Mouse (Mus musculus) liver, embryonic 14.5 days (tissue): ENCODE results near the gene Tmem38b. TPM values are rescaled to one million over a fixed set of nuclear protein-coding genes. Genes with fewer than 3 reads are reported as not detected.
"Not testable (repeated sequence)": the region's sequence is repeated elsewhere in the genome, so short reads cannot be mapped to it uniquely, and the experiment has no call there.

Experiments used
- ATAC-seq: fragments of 200-750 bp; cut with Nextera tagmentation; 2 replicates; pipeline ENCODE4 v1.8.0; 2017; ENCODE audit warnings: moderate number of reproducible peaks, mild to moderate bottlenecking, moderate library complexity; ENCODE audit not compliant: insufficient read depth
- DNase-seq, 3 experiments: peaks; one replicate each; pipeline ENCODE4 v3.0.0-alpha.2; 2012 to 2013; ENCODE audit warnings: low read depth in 3 of 3, low spot score in 3 of 3
- H3K27ac ChIP-seq: fragments of 300-500 bp; sonication (generic); 2 replicates; pipeline ENCODE4 v1.5.1; 2014; ENCODE audit warnings: moderate library complexity, mild to moderate bottlenecking, control low read depth, inconsistent platforms
- H3K27me3 ChIP-seq: fragments of 300-500 bp; sonication (generic); 2 replicates; pipeline ENCODE4 v1.6.1; 2014; ENCODE audit warnings: mild to moderate bottlenecking, low read length, moderate library complexity; ENCODE audit not compliant: control insufficient read depth, insufficient read depth
- H3K36me3 ChIP-seq: fragments of 300-500 bp; sonication (generic); replicated peaks from 2 replicates; pipeline ENCODE4 v1.6.1; 2014; ENCODE audit warnings: low read depth; ENCODE audit not compliant: control insufficient read depth, insufficient read depth
- H3K4me1 ChIP-seq, 2 experiments: fragments of 200-500 bp in 1 of 2; fragments of 300-500 bp in 1 of 2; sonication (generic) in 1 of 2; replicated peaks; 2 replicates each; pipeline ENCODE4 v1.6.1; 2012 to 2014; ENCODE audit warnings: antibody characterized with exemption in 1 of 2, inconsistent platforms in 1 of 2, low read length in 1 of 2; ENCODE audit not compliant: control insufficient read depth in 2 of 2, insufficient read depth in 2 of 2
- H3K4me2 ChIP-seq: fragments of 300-500 bp; sonication (generic); 2 replicates; pipeline ENCODE4 v1.6.1; 2014; ENCODE audit warnings: low read depth, mild to moderate bottlenecking, control low read depth, moderate library complexity
- H3K4me3 ChIP-seq, 2 experiments: fragments of 200-500 bp in 1 of 2; fragments of 300-500 bp in 1 of 2; sonication (generic) in 1 of 2; 2 replicates each; pipeline ENCODE4 v1.5.1; 2012 to 2014; ENCODE audit warnings: low read depth in 2 of 2, low read length in 2 of 2, mild to moderate bottlenecking in 2 of 2, control low read depth in 1 of 2, inconsistent platforms in 1 of 2, moderate library complexity in 1 of 2; ENCODE audit not compliant: insufficient read depth in 1 of 2
- H3K9ac ChIP-seq: fragments of 300-500 bp; sonication (generic); replicated peaks from 2 replicates; pipeline ENCODE4 v1.6.1; 2014; ENCODE audit warnings: mild to moderate bottlenecking, control low read depth, moderate library complexity
- H3K9me3 ChIP-seq: fragments of 300-500 bp; sonication (generic); 2 replicates; pipeline ENCODE4 v1.6.1; 2016; ENCODE audit warnings: low read length, mixed read lengths; ENCODE audit not compliant: control insufficient read depth
- CTCF ChIP-seq: IDR thresholded peaks from 2 replicates; pipeline ENCODE4 v1.5.1; 2016; ENCODE audit warnings: antibody characterized with exemption, low read depth, control low read depth
- EP300 ChIP-seq: IDR thresholded peaks from 2 replicates; pipeline ENCODE4 v1.6.1; 2016; ENCODE audit warnings: antibody characterized with exemption, low read depth
- WGBS: fragments of 180-500 bp; shearing (Covaris S2); extraction: QIAGEN DNeasy Blood & Tissue Kit; methylation state at CpG from one replicate; pipeline ENCODE4 v1.1.7; 2014; ENCODE audit not compliant: insufficient replicate concordance; 5-methylcytosine and 5-hydroxymethylcytosine counted together
- polyA plus RNA-seq, 2 experiments: library from polyadenylated mRNA; depleted of rRNA in 1 of 2; stranded (reverse) in 1 of 2; unstranded in 1 of 2; fragments of >200 nt; fragmentation: Nextera tagmentation in 1 of 2; extraction: Ambion mirVana in 1 of 2; gene quantifications; 2 replicates each; pipeline versions ENCODE4 v1.2.1 to v1.2.3; 2012 to 2014

Gene Tmem38b
- polyA plus RNA-seq, 2 experiments, result 2.1 to 3.8 TPM

DNA sequence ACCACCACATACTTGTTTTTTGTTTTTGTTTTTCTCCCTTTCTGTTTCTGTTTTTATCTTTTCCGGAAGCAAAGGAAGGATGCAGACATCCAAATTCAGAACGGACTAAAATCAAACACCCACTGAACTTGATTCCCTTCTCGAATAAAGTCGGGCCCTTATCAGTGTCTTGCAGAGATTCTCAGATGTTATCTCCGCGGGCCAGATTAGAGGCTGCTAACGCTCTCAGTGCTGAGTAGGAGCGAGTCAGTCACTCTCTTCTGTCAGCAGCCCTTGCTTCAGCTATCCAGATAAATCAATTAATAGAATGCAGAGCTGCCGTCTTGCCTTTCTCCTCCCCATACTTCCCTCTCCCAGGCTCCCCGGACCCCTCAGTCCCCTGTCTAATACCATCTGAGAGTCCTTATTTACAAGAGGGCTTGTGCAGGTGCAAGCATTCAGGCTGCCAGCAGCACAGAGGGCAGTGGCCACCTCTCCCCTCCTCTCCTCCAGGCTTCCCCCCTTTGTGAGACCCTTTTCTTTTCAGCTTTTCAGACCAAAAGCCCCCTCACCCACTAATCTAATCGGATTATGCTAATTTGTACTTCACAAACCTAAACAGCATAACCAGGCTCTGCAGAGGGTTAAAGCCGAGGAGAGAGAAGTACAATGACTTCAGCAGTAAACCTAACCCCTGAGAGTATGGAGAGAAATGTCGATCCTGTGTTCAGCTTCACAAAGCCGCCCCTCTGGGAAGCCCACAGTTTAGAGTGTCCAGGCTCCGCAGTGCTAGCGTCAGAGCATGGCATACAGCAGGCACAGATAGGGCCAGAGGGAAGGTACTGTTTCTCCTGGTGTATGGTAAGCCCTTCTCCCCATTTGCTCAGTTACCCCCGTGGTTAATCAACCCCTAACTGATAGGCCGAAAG is 28.7 kb upstream of the Tmem38b start:
- Histone ChIP-seq H3K27ac (no peak overlapping the region), H3K36me3 (no peaks in the 10 kb centered on the region), H3K9ac (no peak overlapping the region), H3K9me3 (no peaks in the 10 kb centered on the region), H3K4me2 (no peak overlapping the region), H3K4me3 (no peak overlapping the region), H3K4me1 (peaks cover 0 to 4% of the 10 kb centered on the region in 2 experiments; a peak in 1 of 4 replicates), H3K27me3 (no peaks in the 10 kb centered on the region)
- DNase-seq (no peak), ATAC-seq (no peak)
- no peak for TF ChIP-seq CTCF
- TF ChIP-seq EP300, result no peak
- 22% methylated on average over 18 of the region's 18 CpGs for WGBS

DNA sequence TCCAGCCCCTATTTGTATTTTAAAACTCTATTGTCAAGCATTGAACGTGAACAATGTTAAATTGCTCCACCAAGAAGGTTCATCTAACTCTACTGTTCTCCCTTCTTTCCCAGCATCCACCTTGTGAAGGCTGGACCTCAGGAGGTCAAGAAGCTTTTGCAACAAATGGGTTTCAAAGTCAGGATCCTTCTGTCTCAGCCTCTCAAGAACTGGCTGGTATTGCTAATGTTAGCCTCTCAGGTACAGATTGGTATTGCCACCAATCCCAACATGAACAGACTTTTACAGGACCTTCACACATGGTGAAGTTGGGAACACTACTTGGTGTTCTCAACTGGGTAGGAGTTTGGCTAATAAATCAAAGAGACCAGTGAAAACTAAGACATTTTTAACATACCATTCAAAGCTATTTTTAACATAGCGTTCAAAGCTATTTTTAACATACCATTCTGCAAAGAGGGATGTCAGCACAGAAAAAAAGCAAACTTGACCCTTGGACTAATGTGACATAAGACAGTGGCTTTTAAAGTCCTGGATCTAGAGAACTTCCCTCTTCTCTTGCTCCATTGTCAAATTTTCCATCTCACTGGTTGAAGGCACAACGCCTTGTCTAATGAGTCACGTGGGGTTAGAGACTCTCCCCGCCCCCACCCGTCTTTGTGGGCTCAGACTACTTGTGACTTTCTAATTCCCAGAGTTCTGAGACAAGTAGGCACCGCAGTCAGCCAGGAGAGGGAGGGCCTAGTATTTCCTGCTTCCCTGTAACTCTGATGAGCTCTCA is 26.8 kb upstream of the Tmem38b start:
- 41% methylated on average over 7 of the region's 7 CpGs for WGBS
- H3K4me3 ChIP-seq, result no peak overlapping the region
- H3K9me3 ChIP-seq, result no peaks in the 10 kb centered on the region
- H3K27me3 ChIP-seq, result no peaks in the 10 kb centered on the region
- TF ChIP-seq CTCF (no peak), EP300 (no peak)
- H3K36me3 ChIP-seq, result no peaks in the 10 kb centered on the region
- ATAC-seq (no peak), DNase-seq (no peak)
- H3K4me2 ChIP-seq, result no peak overlapping the region
- no peak overlapping the region for H3K27ac ChIP-seq
- H3K4me1 ChIP-seq, result peaks cover 0 to 4% of the 10 kb centered on the region in 2 experiments; a peak in 1 of 4 replicates
- H3K9ac ChIP-seq, result no peak overlapping the region

DNA sequence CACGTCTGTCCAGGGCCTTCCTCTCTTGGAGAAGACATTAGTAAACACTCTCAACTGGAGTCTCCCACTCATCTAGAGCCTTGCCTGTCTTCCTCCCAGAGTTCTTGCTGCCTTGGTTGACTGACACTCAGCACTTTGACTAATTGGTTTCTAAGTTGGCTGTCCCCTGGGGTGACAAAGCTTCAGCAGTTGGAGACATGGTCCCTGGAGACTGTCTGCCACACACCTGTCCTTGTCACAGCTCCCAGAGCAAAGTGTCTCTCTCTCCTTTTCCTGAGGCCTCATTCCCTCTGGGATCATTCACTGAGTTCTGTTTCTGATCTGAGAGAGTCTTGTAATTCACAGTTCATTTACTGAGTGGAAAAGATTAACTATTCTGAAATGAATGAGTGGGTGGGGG is 26.1 kb upstream of the Tmem38b start:
- 61% methylated on average over 1 of the region's 1 CpGs for WGBS
- DNase-seq (no peak), ATAC-seq (no peak)
- Histone ChIP-seq H3K4me3 (no peak overlapping the region), H3K27me3 (no peaks in the 10 kb centered on the region), H3K9me3 (no peaks in the 10 kb centered on the region), H3K9ac (no peak overlapping the region), H3K4me1 (peaks cover 0 to 4% of the 10 kb centered on the region in 2 experiments; a peak in 1 of 4 replicates), H3K27ac (no peak overlapping the region), H3K4me2 (no peak overlapping the region), H3K36me3 (no peaks in the 10 kb centered on the region)
- TF ChIP-seq CTCF (no peak), EP300 (no peak)

DNA sequence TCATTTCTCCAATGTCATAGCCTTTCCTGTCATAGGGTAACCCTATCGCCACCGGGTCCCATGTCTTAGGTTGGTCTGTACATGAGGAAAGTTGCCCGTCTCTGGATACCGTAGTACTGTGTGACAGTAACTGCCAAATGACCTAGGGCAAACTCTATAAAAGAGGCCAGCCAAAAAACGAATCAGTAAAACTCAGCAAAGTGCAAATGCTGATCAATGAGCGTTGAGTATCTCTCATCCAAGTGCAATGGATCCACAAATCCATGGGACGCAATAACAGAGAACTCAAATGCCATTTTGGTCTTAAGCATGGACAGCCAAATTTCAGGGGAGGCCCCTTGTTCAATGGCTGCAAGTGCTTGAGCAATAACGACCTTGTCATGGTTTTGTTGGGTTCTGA is 22.2 kb upstream of the Tmem38b start:
- H3K4me2 ChIP-seq, H3K36me3 ChIP-seq, H3K9me3 ChIP-seq, H3K4me1 ChIP-seq, H3K9ac ChIP-seq, ATAC-seq, H3K27ac ChIP-seq, H3K27me3 ChIP-seq, H3K4me3 ChIP-seq, DNase-seq: not testable (repeated sequence)
- WGBS, result 71% methylated on average over 7 of the region's 8 CpGs

DNA sequence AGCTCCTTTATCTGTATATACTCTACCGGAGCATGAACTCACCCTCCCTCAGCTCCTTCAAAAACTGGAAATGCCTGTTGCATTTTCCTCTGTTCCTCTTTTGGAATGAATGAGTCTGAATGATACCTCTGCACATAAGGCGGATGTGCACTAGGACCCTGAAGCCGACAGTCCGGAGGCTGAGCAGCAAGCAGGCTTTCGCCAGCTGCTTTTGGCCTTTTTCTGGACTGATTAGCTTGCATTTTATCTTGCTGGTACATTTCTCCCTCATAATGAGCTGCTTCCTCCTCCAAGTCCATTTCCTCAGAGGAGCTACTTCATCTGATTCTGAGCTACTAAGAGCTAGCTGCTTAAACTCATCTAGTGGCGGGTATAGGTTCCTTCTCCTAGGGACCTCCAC is 19.4 kb upstream of the Tmem38b start:
- H3K9ac ChIP-seq, H3K4me3 ChIP-seq, H3K27ac ChIP-seq, H3K36me3 ChIP-seq, ATAC-seq, H3K4me1 ChIP-seq, H3K9me3 ChIP-seq, DNase-seq, H3K27me3 ChIP-seq, H3K4me2 ChIP-seq: not testable (repeated sequence)
- 74% methylated on average over 6 of the region's 6 CpGs for WGBS
